Mouse (Mus musculus) ES-Bruce4 (cell line): ENCODE measurements around the gene Lrrc74b.

ENCODE experiments used
- CTCF ChIP-seq: IDR thresholded peaks from one replicate; pipeline ENCODE4 v1.8.1; 2011; ENCODE audit warnings: low read depth, low read length
- POLR2A ChIP-seq: IDR thresholded peaks from one replicate; pipeline ENCODE4 v1.8.1; 2011; ENCODE audit warnings: low read length; ENCODE audit not compliant: insufficient read depth

DNA sequence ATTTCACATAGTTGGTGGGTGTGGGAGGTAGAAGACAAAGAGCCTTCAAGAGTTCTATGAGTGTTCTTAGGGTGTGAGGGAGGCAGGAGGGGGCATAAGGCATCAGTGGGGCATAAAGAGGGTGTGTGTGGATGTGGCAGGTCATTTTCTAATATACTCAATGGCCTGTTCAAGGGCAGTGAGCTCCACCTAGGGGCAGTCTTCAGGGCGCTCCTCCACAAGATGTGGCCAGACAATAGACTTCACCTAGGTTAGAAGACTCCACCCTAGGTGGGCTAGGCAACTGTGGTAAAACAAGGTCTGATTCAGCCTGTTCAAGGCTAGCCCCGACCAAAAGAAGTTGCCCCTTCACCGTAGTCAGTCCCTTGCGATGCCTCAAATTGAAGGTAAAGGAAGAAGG lies 28.8 kb downstream of the Lrrc74b start:
- peak; percentile 49 for TF ChIP-seq CTCF
- no peak for TF ChIP-seq POLR2A
